8 mouse cellular contexts compared by ENCODE assay signal in genomic region chr19:37692879-37693278, GRCm38 (mm10). TPM values are rescaled to one million over a fixed set of nuclear protein-coding genes. Genes with fewer than 3 reads are reported as not detected.
DNase-seq lines count a peak whose midpoint lies in the region; ATAC-seq lines count a peak whose summit lies in the region.

No protein-coding gene starts in this region.

- peaks cover 100% of the 10 kb centered on the region for H3K27me3 ChIP-seq in forebrain, embryonic 12.5 days
- peaks cover 100% of the 10 kb centered on the region for H3K27me3 ChIP-seq in limb, embryonic 15.5 days

- peak overlapping the region; percentile 57 for H3K4me2 ChIP-seq in forebrain, embryonic 12.5 days
- peak overlapping the region; percentile 74 for H3K4me2 ChIP-seq in limb, embryonic 15.5 days

- ATAC-seq in forebrain, embryonic 12.5 days (ENCODE audit: low FRiP score): peak; percentile 61; the same call in 1 of the 2 replicates
- no peak for ATAC-seq in limb, embryonic 15.5 days (ENCODE audit: insufficient number of reproducible peaks, low FRiP score, low TSS enrichment, low read depth)
- ATAC-seq in activated CD4-positive, CD25-positive, alpha-beta regulatory T cell, adult 4 months: no peak

- 1% methylated on average over 40 of the region's 40 CpGs for WGBS in forebrain, embryonic 12.5 days
- WGBS in limb, embryonic 15.5 days: under 1% methylated on average over 40 of the region's 40 CpGs

- H3K27ac ChIP-seq in forebrain, embryonic 12.5 days: no peak overlapping the region
- H3K27ac ChIP-seq in limb, embryonic 15.5 days: no peak overlapping the region

- peak; percentile 72 to 77 for DNase-seq in kidney, postnatal 4 days
- no peak for DNase-seq in kidney, adult 18-20 months
- DNase-seq in adrenal gland, postnatal 36 days: peak; percentile 33 to 44
- peak; percentile 47 to 59 for DNase-seq in right cerebral cortex, postnatal 10 days (ENCODE audit: low spot score in 2 of 2)
- DNase-seq in cerebellum, postnatal 14 days: no peak

- H3K36me3 ChIP-seq in forebrain, embryonic 12.5 days (replicated peaks): no peaks in the 10 kb centered on the region
- no peaks in the 10 kb centered on the region for H3K36me3 ChIP-seq in limb, embryonic 15.5 days

- H3K9ac ChIP-seq in forebrain, embryonic 12.5 days: no peak overlapping the region
- H3K9ac ChIP-seq in limb, embryonic 15.5 days: no peak overlapping the region

- peak overlapping the region; percentile 32 for H3K4me3 ChIP-seq in forebrain, embryonic 12.5 days (replicated peaks)
- peak overlapping the region; percentile 41 for H3K4me3 ChIP-seq in limb, embryonic 15.5 days

- peaks cover 28% of the 10 kb centered on the region for H3K4me1 ChIP-seq in forebrain, embryonic 12.5 days
- peaks cover 33% of the 10 kb centered on the region for H3K4me1 ChIP-seq in limb, embryonic 15.5 days

- H3K9me3 ChIP-seq in forebrain, embryonic 12.5 days: no peaks in the 10 kb centered on the region
- H3K9me3 ChIP-seq in limb, embryonic 15.5 days: no peaks in the 10 kb centered on the region

RNA-seq across cellular contexts. Expression of gene Cyp26a1, which starts 4.7 kb away (rescaled TPM):
- total RNA-seq in adrenal gland, postnatal 36 days (2021): not detected
- 0.50 and 0.65 TPM in 2 replicates for polyA plus RNA-seq in forebrain, embryonic 12.5 days (2016; fragmentation: Nextera tagmentation; extraction: Ambion mirVana)
- polyA plus RNA-seq in limb, embryonic 15.5 days (2015; fragmentation: Nextera tagmentation; extraction: Ambion mirVana): 1.7 and 1.8 TPM in 2 replicates
- polyA plus RNA-seq in activated CD4-positive, CD25-positive, alpha-beta regulatory T cell, adult 4 months (2017; shearing (Covaris generic)): not detected

RNA-seq across cellular contexts. Expression of gene Cyp26c1, which starts 7.5 kb away (rescaled TPM):
- not detected for total RNA-seq in adrenal gland, postnatal 36 days (2021)
- polyA plus RNA-seq in forebrain, embryonic 12.5 days (2016; fragmentation: Nextera tagmentation; extraction: Ambion mirVana): not detected in 2 replicates
- polyA plus RNA-seq in limb, embryonic 15.5 days (2015; fragmentation: Nextera tagmentation; extraction: Ambion mirVana): not detected in 2 replicates
- polyA plus RNA-seq in activated CD4-positive, CD25-positive, alpha-beta regulatory T cell, adult 4 months (2017; shearing (Covaris generic)): not detected

Comparison
In these comparisons a context has a peak if more than half of its experiments do, and no peak if none do; other contexts are left out.
1. DNase-seq: peak in kidney, postnatal 4 days (2 of 2), adrenal gland, postnatal 36 days (2 of 2) and right cerebral cortex, postnatal 10 days (2 of 2); none in kidney, adult 18-20 months (single experiment) and cerebellum, postnatal 14 days (0 of 2).